Mouse (Mus musculus): Measurements from ENCODE around the gene Rrh. TPM values are rescaled to one million over a fixed set of nuclear protein-coding genes. Genes with fewer than 3 reads are reported as not detected.

The Rrh gene
- polyA plus RNA-seq (2017; shearing (Covaris generic)): not detected

DNA sequence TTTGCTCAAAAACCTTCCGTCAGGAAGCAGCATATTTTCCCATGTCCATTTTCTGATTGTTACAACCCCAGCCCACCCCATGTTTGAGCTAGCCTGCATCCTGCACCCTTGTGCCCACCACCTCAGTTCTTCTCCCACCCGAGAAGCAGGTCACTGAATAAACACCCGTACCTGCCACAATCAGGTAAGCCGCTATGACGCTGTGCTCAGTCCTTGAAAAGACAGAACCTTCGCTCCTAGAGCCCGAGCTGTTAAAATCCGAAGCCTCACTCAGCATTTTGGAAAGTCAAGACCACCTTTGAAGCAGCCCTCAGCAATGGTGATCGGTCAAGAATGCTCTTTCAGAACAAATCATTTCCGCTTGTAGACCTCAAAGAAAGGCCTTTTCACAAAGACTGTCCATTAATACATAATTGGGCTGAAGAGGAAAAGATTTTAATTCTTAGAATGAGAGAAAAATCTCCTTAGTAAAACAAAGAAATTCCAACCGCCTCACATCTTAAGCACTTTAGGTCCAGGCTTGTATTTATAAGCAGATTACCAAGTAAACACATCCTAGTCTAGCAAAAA, at the start of gene Rrh:
Rrh (minus strand) TSS at position 382 of the 570 bp plus-strand sequence.

DNA sequence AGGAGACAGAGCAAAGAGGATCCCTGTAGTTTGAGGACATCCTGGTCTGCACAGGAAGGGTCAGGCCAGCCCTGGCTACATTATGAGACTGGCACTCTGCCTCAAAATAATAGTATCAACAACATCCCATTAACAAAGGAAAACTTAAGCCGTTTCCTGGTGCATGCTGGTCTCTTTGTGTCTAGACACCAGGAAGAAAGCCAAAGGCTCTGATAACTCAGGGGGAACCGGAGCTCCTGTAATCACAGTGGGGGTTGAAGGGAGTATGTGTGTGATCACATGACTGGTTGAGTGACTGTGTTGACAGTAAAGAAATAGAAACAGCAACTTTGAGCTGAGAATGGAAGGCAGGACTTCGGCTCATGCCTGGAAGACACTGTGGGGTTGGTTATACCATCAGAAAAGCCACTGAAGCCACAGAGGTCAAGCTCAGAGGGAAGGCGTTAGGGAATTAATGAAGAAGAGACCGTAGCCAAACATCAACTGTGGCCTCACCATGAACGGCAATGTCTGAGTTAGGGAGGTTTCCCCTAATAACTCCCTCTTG, 13.1 kb upstream of the Rrh start, which contains the start of gene Cfi:
Cfi (plus strand) TSS at position 497 of the 547 bp plus-strand sequence.

DNA sequence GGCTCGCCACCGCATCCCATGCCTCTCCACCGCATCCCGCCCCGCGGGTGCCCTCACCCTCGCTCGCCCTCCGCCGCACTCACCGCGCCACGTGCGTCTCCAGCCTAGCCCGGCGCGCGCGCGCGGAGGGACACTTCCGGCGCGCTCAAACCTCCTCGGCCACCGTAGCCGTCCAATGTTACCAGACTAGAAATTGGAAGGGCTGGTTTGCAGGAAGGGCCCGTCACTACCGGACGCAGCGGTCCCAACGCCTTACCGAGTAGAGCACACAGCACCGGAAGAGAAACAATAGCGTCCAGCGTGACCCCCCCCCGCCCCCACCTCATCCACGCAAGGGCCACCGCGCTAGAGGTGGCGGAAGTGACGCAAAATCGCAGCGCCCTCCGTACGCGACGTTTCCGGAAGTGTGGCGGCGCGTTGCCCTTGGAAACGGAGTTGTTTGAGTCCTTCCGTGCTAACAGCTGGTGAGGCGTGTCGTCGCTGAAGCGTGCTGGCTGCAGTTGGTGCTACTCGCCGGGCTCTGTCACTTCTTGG, 8.7 kb upstream of the Rrh start, which contains the start of gene Gar1:
Gar1 (minus strand) TSS at position 362 of the 534 bp plus-strand sequence.

DNA sequence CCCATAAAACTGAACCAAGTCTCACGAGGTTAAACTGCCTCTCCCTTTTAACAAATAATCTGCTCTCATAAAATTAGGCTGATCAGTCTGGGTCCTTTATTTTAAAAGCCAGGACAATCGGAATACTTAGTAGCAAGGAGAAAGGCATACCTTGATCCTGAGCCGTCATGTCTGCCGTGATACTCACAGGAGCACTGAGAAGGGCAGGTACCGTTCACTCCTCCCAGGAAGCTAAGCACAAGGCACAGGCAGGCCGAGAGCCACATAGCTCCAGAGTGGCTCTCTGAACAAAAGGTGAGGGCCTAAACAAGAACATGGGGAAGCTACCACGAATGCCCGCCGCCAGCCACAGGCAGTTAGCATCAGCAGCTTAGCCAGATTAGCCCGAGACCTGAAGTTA, 18.6 kb downstream of the Rrh start, which contains the start of gene Lrit3:
Lrit3 (minus strand) TSS at position 266 of the 400 bp plus-strand sequence.

DNA sequence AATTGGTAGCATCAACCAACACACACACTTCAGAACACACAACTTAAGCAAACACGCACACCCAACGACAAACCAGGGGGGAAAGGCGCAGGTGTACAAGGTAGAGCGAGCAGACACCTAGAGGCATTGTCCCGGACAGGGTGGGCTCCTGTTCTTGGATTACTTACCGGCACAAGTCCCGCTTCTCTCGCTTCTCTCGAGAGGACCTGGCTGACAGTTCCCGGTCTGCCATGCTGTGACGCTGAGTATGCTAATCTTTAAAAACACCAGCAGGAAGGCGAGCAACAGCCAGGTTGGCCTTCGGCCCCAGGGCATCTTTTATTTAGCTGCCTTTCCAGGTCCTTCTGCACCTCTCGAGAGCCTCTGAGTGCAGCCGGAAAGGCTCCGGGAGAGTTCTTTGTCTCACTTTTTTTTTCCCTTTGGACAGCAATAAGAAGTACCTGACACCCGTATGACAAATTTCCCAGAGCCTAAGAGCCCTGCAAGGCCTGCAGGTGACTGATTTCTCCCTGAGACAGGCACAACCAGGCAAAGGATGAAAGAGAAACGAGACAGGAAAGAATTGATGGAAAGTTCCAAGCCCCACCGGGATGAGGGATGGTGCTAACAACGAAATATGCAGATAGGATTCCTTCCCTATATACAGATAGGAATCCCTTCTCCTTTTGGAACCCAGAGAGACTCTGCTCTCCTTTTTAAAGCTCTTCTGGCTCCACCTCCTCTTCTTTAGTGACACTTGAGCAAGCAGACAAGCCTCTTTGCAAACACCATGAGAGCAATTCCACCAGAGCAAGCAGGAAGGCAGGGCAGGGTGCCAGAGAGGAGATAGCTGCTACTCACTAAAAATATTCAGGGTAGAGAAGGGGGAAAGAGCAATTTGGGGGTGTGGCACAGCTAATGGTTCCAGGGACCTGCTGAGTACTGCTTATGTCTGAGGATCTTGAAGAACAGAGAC, 67.5 kb downstream of the Rrh start, which contains the start of gene Egf:
Egf (minus strand) TSS at position 667 of the 955 bp plus-strand sequence.

Other genes with a start within 250 kb of the Rrh start
- gene Egf, start 67.3 kb downstream of the Rrh start, polyA plus RNA-seq (2017; shearing (Covaris generic)): 2.7 TPM
- gene Lrit3, start 18.6 kb downstream of the Rrh start, polyA plus RNA-seq (2017; shearing (Covaris generic)): not detected
- gene Gar1, start 8.8 kb upstream of the Rrh start, polyA plus RNA-seq (2017; shearing (Covaris generic)): 31.5 TPM
- not detected for gene Cfi, start 13.3 kb upstream of the Rrh start, polyA plus RNA-seq (2017; shearing (Covaris generic))
- 0.71 TPM for gene Pla2g12a, start 56.0 kb upstream of the Rrh start, polyA plus RNA-seq (2017; shearing (Covaris generic))
- 78.2 TPM for gene Casp6, start 78.8 kb upstream of the Rrh start, polyA plus RNA-seq (2017; shearing (Covaris generic))
- gene Mcub, start 147.6 kb upstream of the Rrh start, polyA plus RNA-seq (2017; shearing (Covaris generic)): 45.1 TPM
- gene Sec24b, start 239.0 kb upstream of the Rrh start, polyA plus RNA-seq (2017; shearing (Covaris generic)): 15.4 TPM